Mouse (Mus musculus): ENCODE data around the gene Popdc2.

Popdc2 gene

GRCm38 (mm10) chr16:38354185-38354913 is 7.7 kb upstream of the Popdc2 start:
- DNase-seq (ENCODE audit: low spot score) = no peak

- no peak for DNase-seq (ENCODE audit: low spot score)
These were observed 3.7 kb upstream of the Popdc2 start for GRCm38 (mm10) chr16:38358256-38358812.

- no peak for DNase-seq (ENCODE audit: low spot score)
These were observed 2.8 kb upstream of the Popdc2 start for GRCm38 (mm10) chr16:38359241-38359640.

- DNase-seq (ENCODE audit: low spot score) = no peak
These were observed 2.2 kb upstream of the Popdc2 start for GRCm38 (mm10) chr16:38359857-38360256.

- DNase-seq (ENCODE audit: low spot score) = no peak
These were observed 1.7 kb upstream of the Popdc2 start for GRCm38 (mm10) chr16:38360317-38360716.

- DNase-seq (ENCODE audit: low spot score) = no peak
These were observed 665 bp downstream of the Popdc2 start for GRCm38 (mm10) chr16:38362493-38363255.

GRCm38 (mm10) chr16:38363256-38363595 is 1.2 kb downstream of the Popdc2 start:
- no peak for DNase-seq (ENCODE audit: low spot score)

GRCm38 (mm10) chr16:38363657-38364056 is 1.6 kb downstream of the Popdc2 start:
- no peak for DNase-seq (ENCODE audit: low spot score)

GRCm38 (mm10) chr16:38365390-38365789 is 3.4 kb downstream of the Popdc2 start:
- no peak for DNase-seq (ENCODE audit: low spot score)

GRCm38 (mm10) chr16:38366231-38366630 is 4.2 kb downstream of the Popdc2 start:
- no peak for DNase-seq (ENCODE audit: low spot score)

- DNase-seq (ENCODE audit: low spot score) = peak; percentile 63
These were observed 6.3 kb downstream of the Popdc2 start for GRCm38 (mm10) chr16:38368336-38368735.

- no peak for DNase-seq (ENCODE audit: low spot score)
These were observed 7.0 kb downstream of the Popdc2 start for GRCm38 (mm10) chr16:38369000-38369399.

- no peak for DNase-seq (ENCODE audit: low spot score)
These were observed 7.4 kb downstream of the Popdc2 start for GRCm38 (mm10) chr16:38369431-38369830.

- no peak for DNase-seq (ENCODE audit: low spot score)
These were observed 8.0 kb downstream of the Popdc2 start for GRCm38 (mm10) chr16:38369992-38370484.

GRCm38 (mm10) chr16:38370633-38371374 is 8.8 kb downstream of the Popdc2 start:
- peak; percentile 96 for DNase-seq (ENCODE audit: low spot score)

- DNase-seq (ENCODE audit: low spot score) = no peak
These were observed 9.8 kb downstream of the Popdc2 start for GRCm38 (mm10) chr16:38371705-38372296.

GRCm38 (mm10) chr16:38372876-38373275 is 10.9 kb downstream of the Popdc2 start:
- DNase-seq (ENCODE audit: low spot score) = no peak

- no peak for DNase-seq (ENCODE audit: low spot score)
These were observed 11.4 kb downstream of the Popdc2 start for GRCm38 (mm10) chr16:38373439-38373838.

GRCm38 (mm10) chr16:38373941-38374340 is 11.9 kb downstream of the Popdc2 start:
- DNase-seq (ENCODE audit: low spot score) = no peak

GRCm38 (mm10) chr16:38374379-38375140 is 12.6 kb downstream of the Popdc2 start:
- DNase-seq (ENCODE audit: low spot score) = no peak

- no peak for DNase-seq (ENCODE audit: low spot score)
These were observed 13.2 kb downstream of the Popdc2 start for GRCm38 (mm10) chr16:38375182-38375581.
